Mouse (Mus musculus) lung, embryonic 15.5 days (tissue): ENCODE measurements around the gene Adar. TPM values are rescaled to one million over a fixed set of nuclear protein-coding genes. Genes with fewer than 3 reads are reported as not detected.

ENCODE experiments used
- ATAC-seq: fragments of 200-750 bp; cut with Nextera tagmentation; 2 replicates; pipeline ENCODE4 v1.8.0; 2017; ENCODE audit warnings: moderate number of reproducible peaks, borderline replicate concordance; ENCODE audit not compliant: low FRiP score, low TSS enrichment; ENCODE audit errors: extremely low read depth
- H3K27ac ChIP-seq: fragments of 300-500 bp; sonication (generic); 2 replicates; pipeline ENCODE4 v1.5.1; 2015; ENCODE audit warnings: moderate library complexity, mild to moderate bottlenecking, inconsistent platforms
- H3K27me3 ChIP-seq: fragments of 300-500 bp; sonication (generic); 2 replicates; pipeline ENCODE4 v1.6.1; 2015; ENCODE audit warnings: inconsistent platforms
- H3K36me3 ChIP-seq: fragments of 300-500 bp; sonication (generic); 2 replicates; pipeline ENCODE4 v1.6.1; 2015; ENCODE audit warnings: inconsistent platforms
- H3K4me1 ChIP-seq: fragments of 300-500 bp; sonication (generic); 2 replicates; pipeline ENCODE4 v1.6.1; 2015; ENCODE audit warnings: inconsistent platforms
- H3K4me2 ChIP-seq: fragments of 300-500 bp; sonication (generic); 2 replicates; pipeline ENCODE4 v1.6.1; 2015; ENCODE audit warnings: inconsistent platforms, mild to moderate bottlenecking, moderate library complexity
- H3K4me3 ChIP-seq: fragments of 300-500 bp; sonication (generic); 2 replicates; pipeline ENCODE4 v1.5.1; 2015; ENCODE audit warnings: mild to moderate bottlenecking, inconsistent platforms
- H3K9ac ChIP-seq: fragments of 300-500 bp; sonication (generic); 2 replicates; pipeline ENCODE4 v1.6.1; 2015; ENCODE audit warnings: inconsistent platforms
- H3K9me3 ChIP-seq: fragments of 300-500 bp; sonication (generic); 2 replicates; pipeline ENCODE4 v1.6.1; 2016; ENCODE audit warnings: inconsistent platforms
- WGBS: fragments of 180-500 bp; shearing (Covaris S2); methylation state at CpG from one replicate; pipeline ENCODE4 v1.1.7; 2015; 5-methylcytosine and 5-hydroxymethylcytosine counted together
- polyA plus RNA-seq: library from polyadenylated mRNA; unstranded; fragments of >200 nt; fragmentation: Nextera tagmentation; extraction: Ambion mirVana; gene quantifications from 2 replicates; pipeline ENCODE4 v1.2.1, GENCODE M21; 2015

The Adar gene
- polyA plus RNA-seq, 1 experiment from 2014 or later = 10.8 TPM

- 57% methylated on average over 11 of the region's 11 CpGs for WGBS
- H3K9me3 ChIP-seq = no peaks in the 10 kb centered on the region
Observed at GRCm38 (mm10) chr3:89700461-89700860, 14.4 kb upstream of the Adar start.

GRCm38 (mm10) chr3:89703596-89703995 is 11.2 kb upstream of the Adar start:
- H3K4me2 ChIP-seq = no peak overlapping the region
- H3K36me3 ChIP-seq = no peaks in the 10 kb centered on the region
- H3K9ac ChIP-seq = no peak overlapping the region
- no peak overlapping the region for H3K27ac ChIP-seq
- H3K4me3 ChIP-seq = no peak overlapping the region
- H3K9me3 ChIP-seq = no peaks in the 10 kb centered on the region
- no peak for ATAC-seq
- no peaks in the 10 kb centered on the region for H3K4me1 ChIP-seq
- WGBS = 28% methylated on average over 3 of the region's 3 CpGs
- H3K27me3 ChIP-seq = no peaks in the 10 kb centered on the region; the same call in 1 of the 2 replicates

More at GRCm38 (mm10) chr3:89700461-89700860, 14.4 kb upstream of the Adar start:
- Histone ChIP-seq H3K36me3 (no peaks in the 10 kb centered on the region), H3K4me1 (no peaks in the 10 kb centered on the region), H3K4me2 (no peak overlapping the region), H3K4me3 (no peak overlapping the region), H3K9ac (no peak overlapping the region), H3K27ac (no peak overlapping the region), H3K27me3 (no peaks in the 10 kb centered on the region; the same call in 1 of the 2 replicates)
- ATAC-seq = no peak

- Histone ChIP-seq H3K36me3 (no peaks in the 10 kb centered on the region), H3K9ac (no peak overlapping the region), H3K27ac (no peak overlapping the region), H3K4me1 (no peaks in the 10 kb centered on the region), H3K9me3 (no peaks in the 10 kb centered on the region), H3K27me3 (no peaks in the 10 kb centered on the region; the same call in 1 of the 2 replicates), H3K4me3 (no peak overlapping the region), H3K4me2 (no peak overlapping the region)
- WGBS = 73% methylated on average over 6 of the region's 6 CpGs
- no peak for ATAC-seq
Observed at GRCm38 (mm10) chr3:89704064-89704463, 10.8 kb upstream of the Adar start.

GRCm38 (mm10) chr3:89715207-89715966 is 565 bp downstream of the Adar start:
- 2% methylated on average over 55 of the region's 59 CpGs for WGBS
- peaks cover 3% of the 10 kb centered on the region; the same call in 1 of the 2 replicates for H3K27me3 ChIP-seq
- H3K27ac ChIP-seq = no peak overlapping the region
- peak overlapping the region; percentile 68 for H3K4me3 ChIP-seq
- H3K9ac ChIP-seq = peak overlapping the region; percentile 60
- H3K9me3 ChIP-seq = no peaks in the 10 kb centered on the region
- no peaks in the 10 kb centered on the region for H3K36me3 ChIP-seq
- peak; percentile 73; the same call in 1 of the 2 replicates for ATAC-seq
- peaks cover 5% of the 10 kb centered on the region; the same call in 1 of the 2 replicates for H3K4me1 ChIP-seq
- peak overlapping the region; percentile 90 for H3K4me2 ChIP-seq

- H3K4me3 ChIP-seq = peak overlapping the region; percentile 68
- no peak overlapping the region for H3K27ac ChIP-seq
- no peaks in the 10 kb centered on the region for H3K36me3 ChIP-seq
- no peak for ATAC-seq
- H3K9ac ChIP-seq = no peak overlapping the region
- H3K27me3 ChIP-seq = peaks cover 3% of the 10 kb centered on the region; the same call in 1 of the 2 replicates
- H3K4me2 ChIP-seq = peak overlapping the region; percentile 90
- no peaks in the 10 kb centered on the region for H3K9me3 ChIP-seq
- peaks cover 6% of the 10 kb centered on the region for H3K4me1 ChIP-seq
- 35% methylated on average over 6 of the region's 6 CpGs for WGBS
Observed at GRCm38 (mm10) chr3:89715967-89716256, 1.1 kb downstream of the Adar start.

- Histone ChIP-seq H3K4me3 (no peak overlapping the region), H3K9me3 (no peaks in the 10 kb centered on the region), H3K9ac (no peak overlapping the region), H3K27ac (no peak overlapping the region), H3K4me2 (no peak overlapping the region), H3K36me3 (no peaks in the 10 kb centered on the region), H3K4me1 (peaks cover 4% of the 10 kb centered on the region; the same call in 1 of the 2 replicates), H3K27me3 (no peaks in the 10 kb centered on the region)
- ATAC-seq = no peak
Observed at GRCm38 (mm10) chr3:89722032-89722431, 7.2 kb downstream of the Adar start.

GRCm38 (mm10) chr3:89723400-89724084 is 8.7 kb downstream of the Adar start:
- WGBS = 51% methylated on average over 7 of the region's 7 CpGs
- no peak overlapping the region for H3K9ac ChIP-seq
- no peak overlapping the region for H3K27ac ChIP-seq
- H3K36me3 ChIP-seq = no peaks in the 10 kb centered on the region
- peaks cover 4% of the 10 kb centered on the region; the same call in 1 of the 2 replicates for H3K4me1 ChIP-seq
- no peak for ATAC-seq
- no peak overlapping the region for H3K4me2 ChIP-seq
- no peak overlapping the region for H3K4me3 ChIP-seq
- H3K9me3 ChIP-seq = no peaks in the 10 kb centered on the region
- no peaks in the 10 kb centered on the region for H3K27me3 ChIP-seq

GRCm38 (mm10) chr3:89727028-89727427 is 12.2 kb downstream of the Adar start:
- H3K9ac ChIP-seq = no peak overlapping the region
- H3K9me3 ChIP-seq = no peaks in the 10 kb centered on the region
- no peak for ATAC-seq
- 13% methylated on average over 4 of the region's 4 CpGs for WGBS
- no peak overlapping the region for H3K4me3 ChIP-seq
- H3K36me3 ChIP-seq = no peaks in the 10 kb centered on the region
- no peaks in the 10 kb centered on the region for H3K27me3 ChIP-seq
- no peak overlapping the region for H3K27ac ChIP-seq
- no peak overlapping the region for H3K4me2 ChIP-seq
- H3K4me1 ChIP-seq = peaks cover 6% of the 10 kb centered on the region

- H3K4me1 ChIP-seq = peaks cover 6% of the 10 kb centered on the region
- WGBS = 57% methylated on average over 2 of the region's 2 CpGs
- H3K4me3 ChIP-seq = no peak overlapping the region
- H3K9me3 ChIP-seq = no peaks in the 10 kb centered on the region
- no peak overlapping the region for H3K4me2 ChIP-seq
- no peak for ATAC-seq
- no peaks in the 10 kb centered on the region for H3K27me3 ChIP-seq
- no peak overlapping the region for H3K27ac ChIP-seq
- H3K9ac ChIP-seq = no peak overlapping the region
- no peaks in the 10 kb centered on the region for H3K36me3 ChIP-seq
Observed at GRCm38 (mm10) chr3:89728848-89729247, 14.0 kb downstream of the Adar start.

- Histone ChIP-seq H3K4me1 (peaks cover 6% of the 10 kb centered on the region), H3K27me3 (no peaks in the 10 kb centered on the region), H3K36me3 (no peaks in the 10 kb centered on the region), H3K4me3 (peak overlapping the region; percentile 84), H3K27ac (peak overlapping the region; percentile 82), H3K9me3 (no peaks in the 10 kb centered on the region), H3K9ac (peak overlapping the region; percentile 65), H3K4me2 (peak overlapping the region; percentile 90)
- WGBS = under 1% methylated on average over 32 of the region's 32 CpGs
- ATAC-seq = peak; percentile 95
Observed at GRCm38 (mm10) chr3:89730350-89731331, 15.8 kb downstream of the Adar start.

- no peaks in the 10 kb centered on the region for H3K27me3 ChIP-seq
- H3K4me3 ChIP-seq = no peak overlapping the region
- H3K9ac ChIP-seq = no peak overlapping the region
- no peak overlapping the region for H3K27ac ChIP-seq
- peaks cover 6% of the 10 kb centered on the region for H3K4me1 ChIP-seq
- H3K36me3 ChIP-seq = 0 out of 2 replicates have a peak, but pooled peaks cover 3% of the 10 kb centered on the region
- ATAC-seq = no peak
- H3K9me3 ChIP-seq = no peaks in the 10 kb centered on the region
- 73% methylated on average over 4 of the region's 4 CpGs for WGBS
- H3K4me2 ChIP-seq = no peak overlapping the region
Observed at GRCm38 (mm10) chr3:89732091-89732490, 17.3 kb downstream of the Adar start.
